Mouse (Mus musculus): ENCODE measurements around the gene Pip5k1a.
"Not testable (repeated sequence)": the region's sequence is repeated elsewhere in the genome, so short reads cannot be mapped to it uniquely, and the experiment has no call there.

The Pip5k1a gene

GRCm38 (mm10) chr3:95112760-95113159, 6.0 kb upstream of the Pip5k1a start:
- DNase-seq (ENCODE audit: low spot score): no peak

- DNase-seq (ENCODE audit: low spot score): peak; percentile 96
Measured at GRCm38 (mm10) chr3:95110911-95111726, 4.4 kb upstream of the Pip5k1a start, which contains the start of gene Vps72. TSS of gene Vps72 (plus strand) at chr3:95111022.

- DNase-seq (ENCODE audit: low spot score): no peak
Measured at GRCm38 (mm10) chr3:95107898-95108297, 1.2 kb upstream of the Pip5k1a start.

GRCm38 (mm10) chr3:95107308-95107707, 578 bp upstream of the Pip5k1a start:
- DNase-seq (ENCODE audit: low spot score): not testable (repeated sequence)

GRCm38 (mm10) chr3:95105586-95106337, 968 bp downstream of the Pip5k1a start:
- DNase-seq (ENCODE audit: low spot score): no peak

- no peak for DNase-seq (ENCODE audit: low spot score)
Measured at GRCm38 (mm10) chr3:95105121-95105520, 1.6 kb downstream of the Pip5k1a start.

GRCm38 (mm10) chr3:95100854-95101253, 5.9 kb downstream of the Pip5k1a start:
- DNase-seq (ENCODE audit: low spot score): no peak

GRCm38 (mm10) chr3:95088071-95088470, 18.7 kb downstream of the Pip5k1a start:
- DNase-seq (ENCODE audit: low spot score): no peak

GRCm38 (mm10) chr3:95071606-95072005, 35.1 kb downstream of the Pip5k1a start:
- no peak for DNase-seq (ENCODE audit: low spot score)

- DNase-seq (ENCODE audit: low spot score): no peak
Measured at GRCm38 (mm10) chr3:95066570-95066969, 40.2 kb downstream of the Pip5k1a start.

- no peak for DNase-seq (ENCODE audit: low spot score)
Measured at GRCm38 (mm10) chr3:95066095-95066494, 40.6 kb downstream of the Pip5k1a start.

GRCm38 (mm10) chr3:95065553-95065952, 41.2 kb downstream of the Pip5k1a start:
- no peak for DNase-seq (ENCODE audit: low spot score)

GRCm38 (mm10) chr3:95063741-95064140, 43.0 kb downstream of the Pip5k1a start:
- DNase-seq (ENCODE audit: low spot score): no peak

GRCm38 (mm10) chr3:95058078-95058477, 48.7 kb downstream of the Pip5k1a start:
- DNase-seq (ENCODE audit: low spot score): no peak

GRCm38 (mm10) chr3:95056275-95056674, 50.5 kb downstream of the Pip5k1a start:
- no peak for DNase-seq (ENCODE audit: low spot score)

GRCm38 (mm10) chr3:95054481-95055260, 52.1 kb downstream of the Pip5k1a start:
- peak; percentile 46 for DNase-seq (ENCODE audit: low spot score)

- peak; percentile 84 for DNase-seq (ENCODE audit: low spot score)
Measured at GRCm38 (mm10) chr3:95053701-95054100, 53.0 kb downstream of the Pip5k1a start.

GRCm38 (mm10) chr3:95052959-95053358, 53.8 kb downstream of the Pip5k1a start:
- DNase-seq (ENCODE audit: low spot score): peak; percentile 68

- no peak for DNase-seq (ENCODE audit: low spot score)
Measured at GRCm38 (mm10) chr3:95047914-95048313, 58.8 kb downstream of the Pip5k1a start.

GRCm38 (mm10) chr3:95046462-95047057, 60.2 kb downstream of the Pip5k1a start:
- DNase-seq (ENCODE audit: low spot score): no peak

GRCm38 (mm10) chr3:95043251-95043650, 63.5 kb downstream of the Pip5k1a start:
- no peak for DNase-seq (ENCODE audit: low spot score)

- DNase-seq (ENCODE audit: low spot score): no peak
Measured at GRCm38 (mm10) chr3:95042838-95043229, 63.9 kb downstream of the Pip5k1a start.
